Mouse (Mus musculus): Measurements from ENCODE around the gene Phospho1.

- TF ChIP-seq CTCF (IDR thresholded peaks at IDR 0.05; ENCODE audit: extremely low read depth, insufficient read length, insufficient replicate concordance, low read depth, low read length) (no peak), POLR2A (IDR thresholded peaks at IDR 0.05; ENCODE audit: low read depth, low read length) (no peak)
These were observed 12.8 kb downstream of the Phospho1 start, which contains the start of gene Gngt2 for GRCm38 (mm10) chr11:95837059-95837458.

All from small intestine, adult 2 months (tissue).